Comparison of ENCODE assay signal across 25 mouse cellular contexts in genomic region chr2:18071947-18072346, GRCm38 (mm10). TPM values are rescaled to one million over a fixed set of nuclear protein-coding genes. Genes with fewer than 3 reads are reported as not detected.
"Had no signal": no experiment of that assay in that cellular context is flagged by ENCODE, and none has a peak within 500 bp of the region (broad histone marks: within the 10 kb centered on the region; RNA-seq: fewer than 3 reads in every experiment).

No protein-coding gene starts in this region.

- H3K27ac ChIP-seq: forebrain, embryonic 15.5 days; heart, adult 2 months; heart, embryonic 13.5 days; heart, embryonic 15.5 days; hindbrain, embryonic 13.5 days; hindbrain, embryonic 15.5 days; hindbrain, postnatal 0 days; kidney, postnatal 0 days; limb, embryonic 13.5 days; limb, embryonic 15.5 days; liver, embryonic 12.5 days; liver, embryonic 14.5 days had no signal

- ATAC-seq: forebrain, embryonic 15.5 days; forebrain, postnatal 0 days; hindbrain, postnatal 0 days; intestine, embryonic 16.5 days; liver, embryonic 12.5 days had no signal

- H3K9ac ChIP-seq: forebrain, embryonic 15.5 days; forebrain, postnatal 0 days; heart, embryonic 13.5 days; heart, embryonic 15.5 days; hindbrain, embryonic 13.5 days; hindbrain, embryonic 15.5 days; limb, embryonic 13.5 days; limb, embryonic 15.5 days; liver, embryonic 12.5 days; liver, embryonic 14.5 days had no signal

- H3K27me3 ChIP-seq: forebrain, embryonic 15.5 days; heart, embryonic 13.5 days; heart, embryonic 15.5 days; hindbrain, embryonic 13.5 days; hindbrain, embryonic 15.5 days; limb, embryonic 13.5 days; limb, embryonic 15.5 days; liver, embryonic 12.5 days had no signal

- DNase-seq: forebrain, postnatal 0 days; gastrocnemius, postnatal 14 days; gastrocnemius, postnatal 36 days; heart, adult 11 months; heart, adult 2 months; heart, postnatal 14 days; heart, postnatal 36 days; layer of hippocampus, adult 9-11 months; layer of hippocampus, postnatal 36 days; left cerebral cortex, postnatal 4 days; lung, adult 18-20 months had no signal

- H3K9me3 ChIP-seq: forebrain, embryonic 15.5 days; heart, embryonic 13.5 days; heart, embryonic 15.5 days; hindbrain, embryonic 13.5 days; hindbrain, embryonic 15.5 days; limb, embryonic 13.5 days; limb, embryonic 15.5 days; liver, embryonic 12.5 days had no signal

- H3K4me1 ChIP-seq: forebrain, embryonic 15.5 days; heart, embryonic 13.5 days; heart, embryonic 15.5 days; hindbrain, embryonic 15.5 days; limb, embryonic 13.5 days; limb, embryonic 15.5 days had no signal

- H3K4me3 ChIP-seq: forebrain, embryonic 15.5 days; heart, adult 2 months; heart, embryonic 13.5 days; heart, embryonic 15.5 days; hindbrain, embryonic 13.5 days; hindbrain, embryonic 15.5 days; limb, embryonic 13.5 days; limb, embryonic 15.5 days; liver, embryonic 12.5 days had no signal

- H3K4me2 ChIP-seq: forebrain, embryonic 15.5 days; heart, embryonic 11.5 days; heart, embryonic 13.5 days; heart, embryonic 15.5 days; hindbrain, embryonic 13.5 days; hindbrain, embryonic 15.5 days; limb, embryonic 13.5 days; limb, embryonic 15.5 days; liver, embryonic 12.5 days had no signal

RNA-seq across cellular contexts. Expression of gene Skida1, which starts 23.1 kb away (rescaled TPM):
- total RNA-seq: hematopoietic stem cell, adult 5-6 weeks had no signal

RNA-seq across cellular contexts. Expression of gene A930004D18Rik, which starts 34.4 kb away (rescaled TPM):
- total RNA-seq: hematopoietic stem cell, adult 5-6 weeks had no signal
